Mouse (Mus musculus): ENCODE data around the gene AU040320. TPM values are rescaled to one million over a fixed set of nuclear protein-coding genes. Genes with fewer than 3 reads are reported as not detected.

The AU040320 gene
- total RNA-seq, 2 experiments from 2014 or later: 54.6 to 57.3 TPM

- intact Hi-C loops (cut with DNase I): no loop called here
- no peak for DNase-seq (ENCODE audit: extremely low spot score in 1 of 2, low spot score in 2 of 2)
Measured at GRCm38 (mm10) chr4:126746194-126746840, 7.0 kb upstream of the AU040320 start.

DNA sequence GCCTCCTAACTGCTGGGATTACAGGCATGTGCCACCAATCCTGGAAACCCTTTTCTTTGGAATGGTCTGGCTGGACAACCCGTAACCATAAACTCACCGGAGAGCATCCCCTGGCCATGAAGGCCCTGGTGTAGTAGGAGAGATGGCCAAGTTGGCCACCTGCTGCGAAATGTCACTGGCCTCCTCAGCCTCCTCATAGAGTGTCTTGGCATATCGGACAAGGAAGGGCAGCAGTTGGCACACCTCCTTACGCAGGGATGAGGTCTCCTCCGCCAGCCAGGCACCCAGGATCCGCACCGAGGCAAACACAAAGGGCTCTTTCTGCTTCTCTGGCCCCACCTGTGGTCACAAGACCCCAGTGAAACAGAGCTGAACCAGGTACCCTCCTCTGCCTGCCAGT is 5.0 kb upstream of the AU040320 start:
- DNase-seq (ENCODE audit: extremely low spot score in 1 of 2, low spot score in 2 of 2): no peak
- intact Hi-C loops (cut with DNase I): loop anchor here (2.0 kb wide), 1 partner anchor 92 kb away; no protein-coding TSS in a partner anchor

DNA sequence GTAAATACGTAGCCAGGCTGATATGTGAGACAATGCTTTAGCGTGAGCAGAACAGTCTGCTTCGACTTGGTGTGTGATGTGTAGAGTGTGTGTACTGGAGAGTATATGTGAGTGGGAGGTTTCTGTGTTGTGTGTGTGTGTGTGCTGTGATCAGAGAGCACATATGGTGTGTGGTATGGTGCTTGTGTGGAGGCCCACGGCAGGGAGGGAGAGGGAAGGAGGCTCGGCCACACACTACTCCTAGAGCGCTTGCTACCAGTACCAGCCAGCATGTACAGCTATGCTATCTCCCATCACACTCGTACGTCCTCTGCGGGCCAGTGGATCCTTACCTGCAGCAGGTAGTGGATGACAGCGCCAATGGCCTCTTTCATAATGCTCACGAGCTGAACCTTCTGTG is 3.8 kb upstream of the AU040320 start:
- intact Hi-C loops (cut with DNase I): loop anchor here (2.0 kb wide), 1 partner anchor 91 kb away; no protein-coding TSS in a partner anchor
- DNase-seq (ENCODE audit: extremely low spot score in 1 of 2, low spot score in 2 of 2): peak in 1 of 2 experiments; percentile 33

- intact Hi-C loops (cut with DNase I): no loop called here
- peak; percentile 78 to 79 for DNase-seq (ENCODE audit: extremely low spot score in 1 of 2, low spot score in 2 of 2)
Measured at GRCm38 (mm10) chr4:126750046-126750683, 3.2 kb upstream of the AU040320 start.

DNA sequence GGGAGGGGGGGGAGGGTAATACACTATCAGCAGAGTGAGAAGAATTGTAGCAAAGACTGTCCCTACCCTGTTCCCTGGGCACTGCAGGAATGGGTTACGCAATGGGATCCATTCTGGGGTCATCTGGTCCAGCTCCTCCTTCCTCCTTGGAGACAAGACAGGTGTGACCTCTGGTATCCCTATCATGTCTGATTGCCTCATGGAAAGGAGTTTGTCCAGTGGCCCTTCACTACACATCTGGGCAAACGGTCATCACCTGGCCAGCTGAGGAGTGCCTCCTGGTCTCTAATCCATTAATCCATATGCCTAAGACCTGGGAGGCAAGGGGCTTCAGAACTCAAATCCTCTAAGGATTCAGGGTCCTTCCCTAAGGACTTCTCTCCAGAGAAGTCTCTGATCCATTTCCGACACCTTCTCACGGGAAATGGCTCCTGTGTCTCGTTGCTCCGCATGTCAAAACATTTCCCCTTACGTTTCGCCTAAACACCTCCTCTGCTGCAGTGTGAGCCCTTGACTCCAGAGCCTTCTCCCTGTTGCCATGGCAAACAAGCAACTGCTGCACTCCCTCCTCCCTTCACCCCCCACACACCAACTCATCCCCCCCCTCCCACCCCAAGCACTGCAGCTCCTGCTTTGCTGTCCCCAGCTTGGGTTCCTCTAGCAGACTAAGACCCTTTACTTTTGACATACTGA is 2.3 kb upstream of the AU040320 start:
- no peak for DNase-seq (ENCODE audit: extremely low spot score in 1 of 2, low spot score in 2 of 2)
- intact Hi-C loops (cut with DNase I): no loop called here

DNA sequence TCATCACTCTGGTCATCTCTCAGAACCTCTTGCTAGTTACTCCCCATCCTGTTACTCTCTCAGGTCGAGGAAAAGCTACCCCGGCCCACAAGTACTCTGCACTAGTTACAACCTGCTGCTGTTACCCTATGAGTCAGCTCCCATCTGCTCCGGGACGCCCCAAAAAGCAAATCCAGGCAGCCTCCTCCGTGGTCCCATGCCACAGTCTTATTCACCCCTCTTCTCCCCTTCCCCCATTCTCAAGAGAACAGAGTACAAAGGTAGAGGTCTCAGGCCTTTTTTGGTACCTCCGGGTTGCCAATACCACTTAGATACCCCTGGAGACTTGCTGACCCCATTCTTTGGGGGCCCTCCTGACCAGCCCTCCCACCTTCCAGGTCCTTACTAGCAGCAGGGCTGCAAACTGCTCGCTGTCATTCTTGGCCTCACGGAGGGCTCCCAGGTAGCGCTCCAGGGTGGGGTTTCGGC is 1.8 kb upstream of the AU040320 start:
- intact Hi-C loops (cut with DNase I): no loop called here
- no peak for DNase-seq (ENCODE audit: extremely low spot score in 1 of 2, low spot score in 2 of 2)

DNA sequence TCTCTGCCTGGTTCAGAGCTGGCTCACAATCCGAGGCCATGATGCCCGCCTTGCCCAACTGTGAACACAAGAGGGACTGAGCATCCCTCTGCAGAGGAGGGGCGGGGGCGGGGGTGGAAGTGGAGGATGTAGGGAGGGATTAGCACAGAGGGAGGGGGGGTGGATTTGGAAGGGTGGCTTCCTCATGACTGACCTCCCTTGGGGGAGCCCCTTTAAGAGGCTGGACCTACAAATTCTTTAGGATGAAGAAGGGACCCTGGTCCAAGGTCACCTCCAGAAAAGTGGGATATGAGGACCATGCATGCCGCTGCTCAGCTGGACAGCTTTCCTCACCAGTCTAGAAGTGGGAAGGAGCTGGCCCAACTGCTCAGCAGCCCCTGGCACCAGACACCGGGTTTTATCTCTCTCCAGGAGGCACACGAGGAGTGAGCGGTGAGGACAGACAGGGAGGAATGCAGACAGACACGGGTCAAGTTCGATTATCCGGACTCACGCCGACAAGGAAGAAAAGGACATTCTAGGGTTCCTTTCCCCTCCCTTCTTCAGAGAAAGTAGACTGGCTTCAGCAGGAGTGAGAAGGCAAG is 1.2 kb upstream of the AU040320 start:
- intact Hi-C loops (cut with DNase I): no loop called here
- peak in 1 of 2 experiments; percentile 58 for DNase-seq (ENCODE audit: extremely low spot score in 1 of 2, low spot score in 2 of 2)

DNA sequence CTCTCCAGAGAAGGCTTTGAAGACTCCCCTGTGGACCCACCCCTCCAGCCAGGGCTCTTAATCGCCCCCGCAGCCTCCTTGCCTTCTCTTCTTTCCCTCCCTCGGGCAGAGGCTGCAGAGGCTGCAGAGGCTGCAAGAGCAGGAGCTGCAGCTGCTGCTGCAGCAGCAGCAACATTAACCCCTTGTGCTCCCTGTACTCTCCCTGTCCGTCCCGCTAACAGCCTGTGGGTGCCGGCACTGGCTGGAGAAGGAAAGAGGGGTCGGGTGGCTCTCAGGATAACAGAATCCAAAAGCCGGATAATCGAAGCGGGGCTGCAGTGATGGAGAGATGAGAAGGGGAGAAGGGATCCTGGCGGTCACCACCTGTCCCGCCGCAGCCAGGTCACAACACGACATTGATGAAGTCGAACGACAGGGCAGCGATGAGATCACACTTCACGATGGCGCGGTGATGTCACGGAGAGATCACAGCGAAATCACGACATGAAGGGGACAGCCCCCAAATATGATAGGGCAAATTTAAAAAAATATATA is 669 bp upstream of the AU040320 start:
- peak in 1 of 2 experiments; percentile 54 for DNase-seq (ENCODE audit: extremely low spot score in 1 of 2, low spot score in 2 of 2)
- intact Hi-C loops (cut with DNase I): no loop called here

DNA sequence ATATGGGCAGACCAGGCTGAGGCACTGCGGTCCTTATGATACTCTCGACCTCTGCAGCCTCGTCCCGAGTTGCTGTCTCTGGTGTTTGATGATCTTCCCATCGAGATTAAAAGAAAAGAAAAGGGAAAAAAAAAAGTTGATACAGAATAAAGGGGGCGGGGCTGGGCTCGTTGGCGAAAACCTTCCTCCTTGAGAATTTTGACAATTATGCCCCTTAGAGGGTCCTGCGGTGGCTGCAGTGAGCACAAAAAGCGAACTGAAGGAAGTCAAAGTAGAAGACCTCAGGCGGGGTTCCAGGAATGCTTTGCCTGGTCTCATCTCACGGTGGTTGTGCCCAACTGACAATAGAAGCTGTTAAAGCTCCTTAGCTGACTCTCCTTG is 877 bp downstream of the AU040320 start:
- no peak for DNase-seq (ENCODE audit: extremely low spot score in 1 of 2, low spot score in 2 of 2)
- intact Hi-C loops (cut with DNase I): no loop called here

- no peak for DNase-seq (ENCODE audit: extremely low spot score in 1 of 2, low spot score in 2 of 2)
- intact Hi-C loops (cut with DNase I): no loop called here
Measured at GRCm38 (mm10) chr4:126754736-126755374, 1.5 kb downstream of the AU040320 start.

GRCm38 (mm10) chr4:126756766-126757165 is 3.4 kb downstream of the AU040320 start:
- intact Hi-C loops (cut with DNase I): no loop called here
- DNase-seq (ENCODE audit: extremely low spot score in 1 of 2, low spot score in 2 of 2): peak in 1 of 2 experiments; percentile 51

GRCm38 (mm10) chr4:126758299-126758698 is 5.0 kb downstream of the AU040320 start:
- intact Hi-C loops (cut with DNase I): no loop called here
- no peak for DNase-seq (ENCODE audit: extremely low spot score in 1 of 2, low spot score in 2 of 2)

DNA sequence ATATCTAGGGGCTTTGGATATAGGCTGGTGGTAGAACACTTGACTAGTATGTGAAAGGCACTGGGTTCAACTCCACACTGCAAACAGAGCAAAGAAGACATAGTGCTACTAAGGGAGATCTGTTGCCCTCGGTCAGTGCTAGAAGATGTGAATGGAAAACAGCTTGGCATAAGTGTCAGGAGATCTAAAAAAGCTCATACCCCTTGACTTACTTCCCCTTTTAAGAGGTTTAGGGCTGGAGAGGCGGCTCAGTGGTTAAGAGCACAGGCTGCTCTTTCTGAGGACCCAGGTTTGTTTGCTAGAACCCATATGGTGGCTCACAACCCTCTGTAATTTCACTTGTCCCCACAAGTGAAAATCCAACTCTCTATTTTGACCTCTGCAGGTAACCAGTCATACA is 6.1 kb downstream of the AU040320 start:
- intact Hi-C loops (cut with DNase I): no loop called here
- DNase-seq (ENCODE audit: extremely low spot score in 1 of 2, low spot score in 2 of 2): no peak

DNA sequence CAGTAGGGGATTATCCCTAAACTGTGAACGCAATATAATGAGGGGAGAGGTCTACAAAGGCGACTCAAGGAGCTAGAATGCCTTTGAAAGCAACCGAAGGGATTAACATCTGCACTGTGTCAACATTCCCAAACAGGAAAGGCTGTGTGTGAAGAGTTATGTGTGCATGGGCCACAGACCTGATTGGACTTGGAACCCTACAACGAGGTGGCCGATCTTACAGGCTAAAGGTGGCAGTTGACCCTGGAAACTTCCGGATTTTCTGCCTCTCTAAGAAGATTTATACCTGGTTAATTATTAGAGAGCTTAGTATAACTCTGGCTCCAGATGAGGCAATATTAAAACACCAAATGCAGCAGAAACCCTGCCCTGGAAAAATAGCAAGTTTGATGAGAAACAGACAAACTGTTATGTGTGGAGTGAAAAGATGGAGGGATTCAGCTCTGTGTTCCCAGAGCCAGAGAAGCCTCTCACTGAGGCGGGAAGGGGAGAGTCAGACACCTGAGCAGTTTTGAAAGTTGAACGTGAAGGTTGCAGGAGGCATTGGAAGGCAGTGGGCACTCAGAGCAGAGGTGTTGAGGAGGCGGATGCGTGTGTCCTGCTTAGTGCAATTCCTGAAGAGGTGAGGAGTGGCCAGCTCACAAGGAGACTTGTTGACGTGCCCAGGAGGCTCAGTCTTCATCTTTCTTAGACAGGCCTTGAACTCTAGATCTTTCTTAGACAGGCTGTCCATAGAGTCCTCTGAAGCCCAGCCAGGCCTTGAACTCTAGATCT is 9.4 kb downstream of the AU040320 start:
- intact Hi-C loops (cut with DNase I): no loop called here
- no peak for DNase-seq (ENCODE audit: extremely low spot score in 1 of 2, low spot score in 2 of 2)

DNA sequence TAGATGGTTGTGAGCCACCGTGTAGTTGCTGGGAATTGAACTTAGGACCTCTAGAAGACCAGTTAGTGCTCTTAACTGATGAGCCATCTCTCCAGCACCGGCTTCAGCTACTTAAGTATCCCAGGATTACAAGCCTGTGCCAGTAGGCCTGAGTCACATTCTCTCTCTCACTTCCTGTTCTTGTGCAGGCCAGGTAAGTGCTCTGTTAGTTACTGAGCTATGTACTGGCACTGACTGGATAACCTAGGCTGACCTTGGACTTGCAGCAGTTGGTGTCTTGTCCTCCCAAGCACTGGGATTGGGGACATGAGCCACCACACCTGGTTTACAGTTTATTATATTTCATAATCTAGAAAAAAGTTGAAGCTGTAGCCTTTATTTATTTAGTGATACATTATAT is 10.1 kb downstream of the AU040320 start:
- intact Hi-C loops (cut with DNase I): no loop called here
- no peak for DNase-seq (ENCODE audit: extremely low spot score in 1 of 2, low spot score in 2 of 2)

DNA sequence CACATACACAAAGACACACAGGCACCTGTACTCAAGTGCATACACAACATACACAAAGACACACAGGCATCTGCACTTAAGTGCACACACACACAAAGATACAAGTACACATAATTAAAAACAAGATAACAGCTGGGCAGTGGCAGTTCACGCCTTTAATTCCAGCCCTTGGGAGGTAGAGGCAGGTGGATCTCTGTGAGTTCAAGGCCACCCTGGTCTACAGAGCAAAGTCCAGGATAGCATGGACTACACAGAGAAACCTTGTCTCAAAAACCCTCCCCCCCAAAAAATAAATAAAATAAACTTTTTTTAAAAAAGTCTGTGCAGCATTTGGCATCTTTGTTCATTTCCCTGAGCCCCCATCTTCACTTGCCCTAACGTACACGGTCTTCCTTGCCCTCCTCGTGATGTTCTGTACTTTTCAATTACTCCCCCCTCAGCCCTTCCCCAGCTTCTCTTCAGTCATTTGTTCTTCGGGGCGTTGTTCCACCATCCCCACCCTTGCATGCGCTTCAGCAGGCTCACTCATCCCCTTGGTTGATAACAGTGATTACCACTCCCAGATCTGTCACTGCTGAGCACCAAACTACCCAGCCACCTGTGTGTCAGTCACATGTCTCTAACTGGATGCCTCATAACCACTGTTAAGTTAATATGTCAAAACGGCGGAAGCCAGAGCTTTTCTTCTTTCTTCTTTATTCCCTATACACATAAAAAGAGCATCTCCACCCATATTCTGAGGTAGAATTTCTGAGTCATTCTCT is 16.6 kb downstream of the AU040320 start:
- DNase-seq (ENCODE audit: extremely low spot score in 1 of 2, low spot score in 2 of 2): no peak
- intact Hi-C loops (cut with DNase I): no loop called here

DNA sequence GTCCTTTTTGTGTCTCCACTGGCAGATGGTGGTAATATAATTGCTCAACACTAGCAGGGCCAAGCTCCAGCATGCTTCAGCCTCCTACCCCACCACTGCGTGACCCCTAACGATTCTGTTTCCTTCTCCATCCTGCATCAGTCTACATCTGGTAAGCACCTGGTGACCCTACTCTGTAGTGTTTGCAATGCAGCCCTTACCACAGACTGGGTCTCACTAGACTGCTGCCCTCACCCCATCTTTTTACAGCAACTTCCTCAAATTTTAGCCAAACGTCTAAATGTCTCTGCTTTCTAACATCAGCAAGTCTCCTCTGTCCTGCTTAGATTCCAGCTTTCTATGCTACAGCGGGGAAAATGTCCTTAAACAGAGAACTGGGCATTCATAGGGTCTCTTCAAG is 17.5 kb downstream of the AU040320 start:
- DNase-seq (ENCODE audit: extremely low spot score in 1 of 2, low spot score in 2 of 2): no peak
- intact Hi-C loops (cut with DNase I): no loop called here

DNA sequence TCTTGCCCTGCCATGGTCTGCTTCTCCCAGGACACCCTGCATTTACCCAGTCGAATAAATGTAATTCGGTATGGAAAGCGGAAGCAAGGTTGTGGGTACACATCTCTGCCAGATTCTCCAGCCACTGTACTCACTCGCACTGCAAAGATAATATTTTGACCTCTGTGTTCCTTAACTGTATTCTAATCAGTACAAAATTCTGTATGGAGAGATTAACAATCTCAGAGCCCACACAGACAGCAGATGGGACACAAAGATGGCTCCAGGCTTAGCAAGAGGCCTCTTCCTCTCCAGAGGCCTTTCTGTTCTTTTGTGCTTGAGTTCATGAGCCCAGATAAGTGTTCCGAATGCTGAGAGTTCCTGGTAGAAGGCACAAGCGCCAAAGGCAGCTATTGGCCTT is 20.5 kb downstream of the AU040320 start:
- intact Hi-C loops (cut with DNase I): no loop called here
- DNase-seq (ENCODE audit: extremely low spot score in 1 of 2, low spot score in 2 of 2): no peak

All from left cerebral cortex, postnatal 10 days (tissue).